Mouse (Mus musculus) natural killer cell, adult 2 months (primary cell): ENCODE results near the gene Art3.
A peak's percentile ranks its signal among the peaks of the same experiment; 100 is the strongest.

Experiments used
- DNase-seq, 2 experiments: peaks; one replicate each; pipeline ENCODE4 v3.0.0; 2022; ENCODE audit warnings: low spot score in 2 of 2

Gene Art3

GRCm38 (mm10) chr5:92413982-92414375 is 82.4 kb downstream of the Art3 start:
- no peak for DNase-seq

- no peak for DNase-seq
Observed at GRCm38 (mm10) chr5:92424126-92424525, 92.5 kb downstream of the Art3 start.

- no peak for DNase-seq
Observed at GRCm38 (mm10) chr5:92430723-92431122, 99.1 kb downstream of the Art3 start.

GRCm38 (mm10) chr5:92431611-92432010 is 100.0 kb downstream of the Art3 start:
- no peak for DNase-seq

GRCm38 (mm10) chr5:92434070-92434469 is 102.4 kb downstream of the Art3 start:
- no peak for DNase-seq

GRCm38 (mm10) chr5:92434571-92434985 is 103.0 kb downstream of the Art3 start:
- no peak for DNase-seq

GRCm38 (mm10) chr5:92435025-92435584 is 103.5 kb downstream of the Art3 start, which contains the start of gene Nup54:
Gene Nup54, minus strand, starts transcription at chr5:92435219.
- peak; percentile 98 for DNase-seq

- DNase-seq, result no peak
Observed at GRCm38 (mm10) chr5:92438540-92438939, 106.9 kb downstream of the Art3 start.

GRCm38 (mm10) chr5:92441494-92441893 is 109.9 kb downstream of the Art3 start:
- DNase-seq, result no peak

- DNase-seq, result no peak
Observed at GRCm38 (mm10) chr5:92442914-92443313, 111.3 kb downstream of the Art3 start.

- DNase-seq, result no peak
Observed at GRCm38 (mm10) chr5:92445016-92445415, 113.4 kb downstream of the Art3 start.

GRCm38 (mm10) chr5:92446736-92447135 is 115.1 kb downstream of the Art3 start:
- no peak for DNase-seq

- DNase-seq, result no peak
Observed at GRCm38 (mm10) chr5:92452876-92453275, 121.2 kb downstream of the Art3 start.

- no peak for DNase-seq
Observed at GRCm38 (mm10) chr5:92457410-92457809, 125.8 kb downstream of the Art3 start.

- no peak for DNase-seq
Observed at GRCm38 (mm10) chr5:92458726-92459125, 127.1 kb downstream of the Art3 start.

GRCm38 (mm10) chr5:92461321-92461720 is 129.7 kb downstream of the Art3 start:
- DNase-seq, result peak; percentile 38 to 58
